In the genomic region with DNA sequence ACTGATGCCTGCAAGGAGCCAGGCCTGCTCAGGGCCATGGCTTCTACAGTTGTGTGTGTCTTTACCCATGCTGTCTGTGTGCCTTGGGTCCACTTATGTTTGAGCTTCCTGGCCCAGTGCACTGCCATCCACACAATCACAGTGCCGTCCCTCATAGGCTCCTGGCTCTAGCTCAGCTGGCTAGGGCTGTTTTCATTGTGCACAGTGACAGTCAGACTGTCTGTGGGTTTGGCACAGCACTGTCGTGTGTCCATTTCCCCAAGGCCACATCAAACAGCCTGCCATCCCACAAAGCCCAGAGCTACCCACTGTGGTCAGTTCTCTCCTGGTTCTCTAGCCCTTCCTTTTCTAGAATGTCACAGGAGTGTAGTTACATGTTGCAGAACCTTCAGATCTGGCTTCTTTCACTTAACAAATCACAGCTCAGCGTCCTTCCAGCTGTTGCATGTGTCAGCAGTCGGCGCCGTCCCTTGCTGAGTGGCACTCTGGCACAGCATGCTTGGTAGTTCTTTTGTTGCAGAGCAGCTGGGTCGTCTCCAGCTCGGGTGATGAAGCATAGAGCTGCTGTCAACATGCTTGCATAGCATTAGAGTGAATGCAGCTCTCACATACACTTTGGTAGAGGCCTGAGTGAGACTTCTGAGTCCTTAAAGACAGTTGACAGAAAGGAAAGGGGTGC, we compare ENCODE assay signal across 11 mouse cellular contexts. TPM values are rescaled to one million over a fixed set of nuclear protein-coding genes. Genes with fewer than 3 reads are reported as not detected.
A peak's percentile ranks its signal among the peaks of the same experiment; 100 is the strongest.
DNase-seq lines count a peak whose midpoint lies in the region; ATAC-seq and TF ChIP-seq lines count a peak whose summit lies in the region.
"Had no signal": no experiment of that assay in that cellular context is flagged by ENCODE, and none has a peak within 500 bp of the region (broad histone marks: within the 10 kb centered on the region; RNA-seq: fewer than 3 reads in every experiment).

No protein-coding gene starts in this region.

- TF ChIP-seq CTCF in gastrocnemius, adult 2 months (IDR thresholded peaks at IDR 0.05) = no peak
- TF ChIP-seq CTCF in layer of hippocampus, adult 2 months (conservative IDR thresholded peaks at IDR 0.05) = no peak
- TF ChIP-seq CTCF in brain, embryonic 14.5 days (IDR thresholded peaks at IDR 0.05; ENCODE audit: borderline replicate concordance, extremely low read depth, insufficient read depth, insufficient read length) = no peak

- no peak overlapping the region for H3K4me3 ChIP-seq in gastrocnemius, adult 2 months
- no peak overlapping the region for H3K4me3 ChIP-seq in layer of hippocampus, adult 2 months

- no peak overlapping the region for H3K27ac ChIP-seq in gastrocnemius, adult 2 months
- no peak overlapping the region for H3K27ac ChIP-seq in layer of hippocampus, adult 2 months

- peak; percentile 29 for DNase-seq in gastrocnemius, postnatal 10 days
- DNase-seq in gastrocnemius, adult 2 months = no peak
- peak; percentile 35 for DNase-seq in layer of hippocampus, adult 11-12 months (ENCODE audit: low spot score)
- DNase-seq in layer of hippocampus, adult 2 months (ENCODE audit: low spot score in 2 of 2) = no peak
- peak; percentile 54 for DNase-seq in 3T3-L1 (ENCODE audit: low read depth, low spot score)
- DNase-seq in brain, embryonic 14.5 days (ENCODE audit: low read depth) = peak; percentile 77
- DNase-seq: kidney, postnatal 14 days; thymus, adult 18-20 months had no signal

- intact Hi-C loops in gastrocnemius, adult 2 months (cut with DNase I) = no loop called here

- TF ChIP-seq POLR2A in brain, embryonic 14.5 days (IDR thresholded peaks at IDR 0.05; ENCODE audit: borderline replicate concordance, extremely low read depth, insufficient read depth, insufficient read length, poor library complexity, severe bottlenecking) = no peak

- no peak for ATAC-seq in inflammation-experienced regulatory T-cells, adult 6 months
- ATAC-seq in cerebellum, adult (ENCODE audit: insufficient number of reproducible peaks, low FRiP score, low TSS enrichment) = no peak

RNA-seq across cellular contexts. Expression of a gene that starts 44.6 kb away (rescaled TPM):
- 1 to 10 TPM; 3.9 to 5.2 TPM for total RNA-seq in gastrocnemius, postnatal 10 days (2021)
- 1 to 10 TPM; 3.2 to 4.1 TPM for total RNA-seq in gastrocnemius, adult 2 months (2021)
- total RNA-seq in layer of hippocampus, adult 2 months (2021) = 10 to 100 TPM in 1 of 2 experiments, 1 to 10 TPM in 1; 7.0 to 11.4 TPM
- polyA plus RNA-seq in brain, embryonic 14.5 days (2012; rRNA removed) = 13.1 and 14.5 TPM in 2 replicates
- polyA plus RNA-seq in inflammation-experienced regulatory T-cells, adult 6 months (2017; shearing (Covaris generic)) = 1 to 10 TPM in 1 of 3 experiments, under 1 TPM in 2; 0.47 to 1.8 (median 0.86) TPM

RNA-seq across cellular contexts. Expression of a gene that starts 44.8 kb away (rescaled TPM):
- total RNA-seq in gastrocnemius, postnatal 10 days (2021) = 1 to 10 TPM; 4.3 to 4.6 TPM
- total RNA-seq in gastrocnemius, adult 2 months (2021) = 1 to 10 TPM; 4.0 to 4.4 TPM
- total RNA-seq in layer of hippocampus, adult 2 months (2021) = 1 to 10 TPM; 5.8 to 6.0 TPM
- polyA plus RNA-seq in brain, embryonic 14.5 days (2012; rRNA removed) = 12.4 and 15.4 TPM in 2 replicates
- 10 to 100 TPM; 11.2 to 23.9 (median 17.4) TPM for polyA plus RNA-seq in inflammation-experienced regulatory T-cells, adult 6 months (2017; shearing (Covaris generic))

RNA-seq across cellular contexts. Expression of a gene that starts 47.2 kb away (rescaled TPM):
- total RNA-seq in gastrocnemius, postnatal 10 days (2021) = 1 to 10 TPM; 2.3 to 5.5 TPM
- 1 to 10 TPM; 1.2 to 4.7 TPM for total RNA-seq in gastrocnemius, adult 2 months (2021)
- total RNA-seq in layer of hippocampus, adult 2 months (2021) = 1 to 10 TPM; 1.4 to 1.5 TPM
- polyA plus RNA-seq in brain, embryonic 14.5 days (2012; rRNA removed) = 1.3 and 1.9 TPM in 2 replicates
- not detected for polyA plus RNA-seq in inflammation-experienced regulatory T-cells, adult 6 months (2017; shearing (Covaris generic))
- total RNA-seq: liver, adult 2 months had no signal

Comparison
In these comparisons a context has a peak if more than half of its experiments do, and no peak if none do; other contexts are left out.
1. DNase-seq: peak in gastrocnemius, postnatal 10 days (single experiment), layer of hippocampus, adult 11-12 months (single experiment), 3T3-L1 (single experiment) and brain, embryonic 14.5 days (single experiment); none in gastrocnemius, adult 2 months (single experiment) and layer of hippocampus, adult 2 months (0 of 2).